Mouse (Mus musculus): Measurements from ENCODE around the gene Sdhc. TPM values are rescaled to one million over a fixed set of nuclear protein-coding genes. Genes with fewer than 3 reads are reported as not detected.
A peak's percentile ranks its signal among the peaks of the same experiment; 100 is the strongest.

Gene Sdhc
- 140 and 155 TPM in 2 replicates for polyA plus RNA-seq (2016; fragmentation: Nextera tagmentation; extraction: Ambion mirVana)

- ATAC-seq = peak; percentile 96
- peak within 1 kb of the TSS; percentile 90 for H3K9ac ChIP-seq
- 1% methylated on average over 34 of the region's 34 CpGs for WGBS (ENCODE audit: insufficient replicate concordance)
- H3K27me3 ChIP-seq (replicated peaks) = peaks cover 10% of the 10 kb centered on the region; the same call in 1 of the 2 replicates
- peak within 1 kb of the TSS; percentile 98 for H3K4me3 ChIP-seq
- H3K27ac ChIP-seq = peak within 1 kb of the TSS; percentile 84
- H3K9me3 ChIP-seq (replicated peaks) = no peaks in the 10 kb centered on the region
- peak within 1 kb of the TSS; percentile 87 for H3K4me2 ChIP-seq
- peaks cover 32% of the 10 kb centered on the region for H3K4me1 ChIP-seq
- peaks cover 16% of the 10 kb centered on the region for H3K36me3 ChIP-seq
Observed at GRCm38 (mm10) chr1:171149974-171150760, at the start of gene Sdhc, which contains the start of gene Mpz. Gene Sdhc (minus strand): TSS chr1:171150603. Gene Mpz (plus strand): TSS chr1:171150711.

DNA sequence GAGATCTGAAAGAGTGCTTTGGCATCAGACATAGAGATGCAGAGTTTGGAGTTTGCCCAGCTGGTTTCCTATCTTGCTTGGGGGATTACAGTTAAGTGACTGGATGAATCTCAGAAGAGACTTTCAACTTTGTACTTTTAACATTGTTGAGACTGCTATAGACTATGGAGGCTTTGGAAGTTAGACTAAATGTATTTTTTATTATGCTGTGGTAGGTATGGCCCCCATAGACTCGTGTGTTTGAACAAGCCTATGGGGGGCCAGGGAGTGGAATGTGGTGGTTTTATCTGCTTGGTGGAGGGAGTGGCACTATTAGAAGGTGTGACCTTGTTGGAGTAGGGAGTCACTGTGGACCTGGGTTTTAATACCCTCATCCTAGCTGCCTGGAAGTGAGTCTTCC lies 49.1 kb upstream of the Sdhc start:
- Histone ChIP-seq H3K36me3 (no peaks in the 10 kb centered on the region), H3K4me3 (no peak overlapping the region), H3K4me2 (no peak overlapping the region), H3K4me1 (peaks cover 11% of the 10 kb centered on the region; the same call in 1 of the 2 replicates), H3K27ac (no peak overlapping the region), H3K9ac (no peak overlapping the region), H3K27me3 (replicated peaks) (peaks cover 50% of the 10 kb centered on the region), H3K9me3 (replicated peaks) (no peaks in the 10 kb centered on the region)
- WGBS (ENCODE audit: insufficient replicate concordance) = 25% methylated on average over 1 of the region's 1 CpGs
- ATAC-seq = no peak

DNA sequence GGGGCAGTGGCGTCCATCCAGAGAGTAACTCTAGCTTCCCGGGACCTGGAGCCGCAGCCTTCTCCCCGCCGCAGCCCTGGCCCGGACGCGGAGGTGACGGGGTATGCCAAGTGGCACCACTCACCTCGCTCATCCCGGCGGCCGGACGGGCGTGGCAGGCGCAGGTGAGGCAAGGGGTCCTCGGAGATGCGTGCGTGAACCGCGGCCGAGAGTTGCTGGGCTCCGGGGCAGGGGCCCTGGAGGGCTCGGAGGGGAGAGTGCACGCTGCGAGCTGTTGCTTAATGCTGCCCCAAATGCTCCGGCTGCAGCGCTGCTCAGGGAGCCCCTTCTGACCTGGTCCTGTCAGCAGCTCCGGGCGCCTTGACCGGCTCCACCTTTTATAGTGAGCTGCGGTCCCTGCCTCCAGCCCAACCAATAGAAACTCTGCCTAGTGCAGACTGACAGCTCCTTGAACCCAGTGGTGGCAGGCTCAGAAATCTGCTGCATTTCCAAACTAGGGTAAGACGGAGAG lies 45.5 kb upstream of the Sdhc start, which contains the start of gene Pcp4l1:
TSS of gene Pcp4l1 (minus strand) at position 382 of the 511 bp plus-strand sequence.
- Histone ChIP-seq H3K4me2 (peak within 1 kb of the TSS; percentile 68), H3K9me3 (replicated peaks) (no peaks in the 10 kb centered on the region), H3K27ac (no peak within 1 kb of the TSS), H3K4me3 (peak within 1 kb of the TSS; percentile 48), H3K4me1 (peaks cover 25% of the 10 kb centered on the region), H3K36me3 (no peaks in the 10 kb centered on the region), H3K27me3 (replicated peaks) (peaks cover 82% of the 10 kb centered on the region), H3K9ac (no peak within 1 kb of the TSS; the same call in 1 of the 2 replicates)
- peak; percentile 77 for ATAC-seq
- 3% methylated on average over 33 of the region's 33 CpGs for WGBS (ENCODE audit: insufficient replicate concordance)

DNA sequence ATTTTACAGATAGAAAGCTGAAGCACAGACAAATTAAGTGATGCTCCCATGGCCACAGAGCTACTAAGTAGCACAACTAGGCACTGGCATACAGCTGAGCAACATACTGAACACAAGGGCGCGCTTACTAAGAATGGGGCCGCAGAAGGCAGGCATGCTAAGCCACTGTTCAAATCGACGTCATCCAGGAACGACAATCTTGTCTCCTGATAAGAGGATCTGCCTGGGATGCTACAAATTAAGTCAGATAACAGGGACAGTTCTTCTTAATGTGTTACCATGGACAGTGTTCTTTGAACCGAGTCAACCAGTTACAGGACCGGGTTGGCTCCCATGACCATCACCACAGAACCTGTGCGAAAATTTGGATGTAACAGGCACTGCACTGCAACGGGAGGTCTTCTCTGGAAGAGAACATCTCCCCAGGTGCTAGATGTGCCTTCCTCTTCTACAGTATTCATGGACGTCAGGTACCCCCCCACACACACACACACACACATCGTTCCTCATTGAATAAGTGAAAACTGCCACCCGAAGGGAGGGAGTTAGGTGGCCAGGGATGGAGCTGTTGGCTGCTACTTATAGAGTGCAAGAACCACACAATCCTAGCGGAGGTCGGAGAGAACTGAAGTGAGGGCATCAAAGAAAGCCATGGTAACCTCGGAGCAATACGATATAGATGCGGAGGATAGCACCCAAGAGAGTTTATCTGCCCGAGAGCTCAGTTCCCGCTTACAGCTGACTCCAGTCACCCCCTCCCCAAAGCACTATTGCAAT lies 44.8 kb upstream of the Sdhc start:
- Histone ChIP-seq H3K27ac (no peak overlapping the region), H3K9ac (no peak overlapping the region), H3K4me1 (peaks cover 25% of the 10 kb centered on the region), H3K4me3 (peak overlapping the region; percentile 48), H3K36me3 (no peaks in the 10 kb centered on the region), H3K9me3 (replicated peaks) (no peaks in the 10 kb centered on the region), H3K27me3 (replicated peaks) (peaks cover 89% of the 10 kb centered on the region), H3K4me2 (peak overlapping the region; percentile 68)
- no peak for ATAC-seq
- 8% methylated on average over 20 of the region's 20 CpGs for WGBS (ENCODE audit: insufficient replicate concordance)

DNA sequence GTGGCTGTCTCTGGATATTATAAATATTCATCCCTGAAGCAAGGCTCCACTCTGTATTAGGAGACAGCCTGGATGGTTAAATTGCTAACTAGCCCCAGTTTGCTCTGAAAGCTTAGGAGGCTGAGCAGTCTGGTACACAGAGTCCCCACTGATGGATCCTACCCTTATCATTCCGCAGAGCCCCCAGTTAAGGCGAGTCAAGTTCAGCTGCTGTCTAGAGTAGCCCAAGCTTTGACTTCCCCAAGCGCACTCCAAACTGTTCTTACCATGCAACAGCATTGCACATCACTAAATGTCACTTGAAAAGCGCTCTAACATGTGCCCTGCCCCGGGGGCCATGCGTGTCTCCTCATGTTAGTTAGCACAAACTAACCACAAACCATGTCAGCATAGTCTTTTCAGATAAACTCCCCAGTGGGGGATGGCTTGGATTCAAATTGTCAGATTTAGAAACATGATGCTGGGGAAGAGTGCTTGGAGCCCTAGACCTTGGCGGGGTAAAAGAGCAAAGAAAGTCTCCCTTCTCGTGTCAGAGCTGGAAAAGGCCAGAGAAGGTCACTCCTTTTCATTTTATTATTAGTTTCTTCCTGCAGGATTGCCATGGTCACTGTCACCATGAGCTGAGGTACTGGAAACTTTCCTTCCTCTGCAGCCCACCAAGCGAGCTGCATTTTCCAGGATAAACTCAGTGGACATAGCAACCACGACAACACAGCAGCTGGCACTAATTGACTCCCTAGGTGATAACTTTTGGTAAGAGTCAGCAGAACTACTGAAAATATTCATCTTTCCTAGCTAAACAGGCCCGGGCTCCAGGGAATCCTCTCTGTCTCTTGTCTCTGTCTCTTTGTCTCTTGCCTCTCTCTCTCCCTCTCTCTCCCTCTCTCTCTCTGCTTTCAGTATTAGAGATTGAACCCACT lies 43.8 kb upstream of the Sdhc start:
- Histone ChIP-seq H3K4me3 (no peak overlapping the region), H3K27me3 (replicated peaks) (peaks cover 97% of the 10 kb centered on the region), H3K4me2 (no peak overlapping the region; the same call in 1 of the 2 replicates), H3K36me3 (no peaks in the 10 kb centered on the region), H3K27ac (no peak overlapping the region), H3K4me1 (peaks cover 31% of the 10 kb centered on the region), H3K9me3 (replicated peaks) (no peaks in the 10 kb centered on the region), H3K9ac (no peak overlapping the region)
- no peak for ATAC-seq
- WGBS (ENCODE audit: insufficient replicate concordance) = 25% methylated on average over 11 of the region's 11 CpGs

DNA sequence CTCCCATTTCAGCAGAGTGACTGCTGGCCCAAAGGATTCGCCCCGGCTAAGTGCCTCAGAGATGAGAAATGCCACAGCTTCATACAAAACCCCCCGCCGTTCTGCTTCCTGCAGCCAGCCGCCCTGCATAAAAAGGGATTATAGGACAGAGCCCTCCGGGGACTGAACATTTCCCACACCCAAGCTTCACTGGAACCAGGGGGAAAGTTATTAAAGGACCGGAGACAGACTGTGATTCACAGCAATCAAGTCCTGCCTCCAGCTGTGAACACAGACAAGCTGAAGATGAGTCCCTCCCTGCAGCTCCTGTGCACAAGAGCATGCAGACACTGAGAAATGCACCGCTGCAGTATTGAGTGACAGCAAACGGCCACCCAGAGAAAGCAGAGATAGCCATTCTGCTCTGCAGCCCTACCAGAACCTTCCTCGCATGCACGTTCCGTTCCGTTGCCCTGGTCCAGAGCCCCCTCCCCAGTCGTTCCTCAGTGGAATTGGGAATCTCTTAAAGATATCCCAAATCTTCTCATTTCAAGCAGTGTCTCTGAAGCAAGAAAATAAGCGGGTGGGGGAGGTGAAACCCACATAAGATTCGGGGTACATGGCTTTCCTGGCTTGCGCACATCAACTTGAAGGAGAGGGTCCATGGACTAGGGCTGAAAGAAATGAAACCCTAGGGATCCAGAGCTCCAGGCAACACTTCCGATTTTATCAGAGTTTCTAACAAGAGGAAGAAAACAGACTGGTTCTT lies 42.9 kb upstream of the Sdhc start:
- H3K4me2 ChIP-seq = peak overlapping the region; percentile 24
- peaks cover 36% of the 10 kb centered on the region for H3K4me1 ChIP-seq
- H3K9ac ChIP-seq = no peak overlapping the region

GRCm38 (mm10) chr1:171192283-171192682 lies 41.9 kb upstream of the Sdhc start:
- Histone ChIP-seq H3K27ac (no peak overlapping the region), H3K4me2 (no peak overlapping the region), H3K9me3 (replicated peaks) (no peaks in the 10 kb centered on the region), H3K27me3 (replicated peaks) (peaks cover 87% of the 10 kb centered on the region), H3K4me1 (peaks cover 36% of the 10 kb centered on the region), H3K36me3 (no peaks in the 10 kb centered on the region), H3K4me3 (no peak overlapping the region), H3K9ac (no peak overlapping the region)
- ATAC-seq = no peak
- 39% methylated on average over 10 of the region's 10 CpGs for WGBS (ENCODE audit: insufficient replicate concordance)

More for the DNA sequence above, 42.9 kb upstream of the Sdhc start:
- ATAC-seq = no peak
- Histone ChIP-seq H3K27ac (no peak overlapping the region), H3K9me3 (replicated peaks) (no peaks in the 10 kb centered on the region), H3K36me3 (no peaks in the 10 kb centered on the region), H3K27me3 (replicated peaks) (peaks cover 90% of the 10 kb centered on the region), H3K4me3 (no peak overlapping the region)
- 9% methylated on average over 18 of the region's 18 CpGs for WGBS (ENCODE audit: insufficient replicate concordance)

DNA sequence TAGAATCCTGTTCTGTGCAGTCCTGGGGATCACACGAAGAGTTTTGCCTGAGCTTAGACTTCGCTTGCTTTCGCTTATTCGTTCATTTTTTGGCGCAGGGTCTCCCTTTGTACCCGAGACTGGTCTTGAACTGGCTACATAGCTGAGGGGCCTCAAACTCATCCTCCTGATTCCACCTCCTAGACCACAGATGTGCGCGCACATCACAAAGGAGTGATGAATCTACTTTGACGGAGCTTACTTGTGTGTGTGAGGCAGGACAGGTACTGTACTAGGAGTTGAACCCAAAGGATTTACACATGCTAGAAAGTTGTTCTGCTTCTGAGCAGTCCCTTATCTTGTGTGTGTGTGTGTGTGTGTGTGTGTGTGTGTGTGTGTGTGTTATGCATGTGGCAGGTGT lies 40.4 kb upstream of the Sdhc start:
- 84% methylated on average over 9 of the region's 9 CpGs for WGBS (ENCODE audit: insufficient replicate concordance)
- no peak for ATAC-seq
- no peak overlapping the region for H3K4me3 ChIP-seq
- peaks cover 79% of the 10 kb centered on the region for H3K27me3 ChIP-seq (replicated peaks)
- no peak overlapping the region for H3K4me2 ChIP-seq
- H3K9me3 ChIP-seq (replicated peaks) = no peaks in the 10 kb centered on the region
- no peak overlapping the region for H3K27ac ChIP-seq
- H3K36me3 ChIP-seq = no peaks in the 10 kb centered on the region
- H3K9ac ChIP-seq = no peak overlapping the region
- H3K4me1 ChIP-seq = peaks cover 34% of the 10 kb centered on the region

DNA sequence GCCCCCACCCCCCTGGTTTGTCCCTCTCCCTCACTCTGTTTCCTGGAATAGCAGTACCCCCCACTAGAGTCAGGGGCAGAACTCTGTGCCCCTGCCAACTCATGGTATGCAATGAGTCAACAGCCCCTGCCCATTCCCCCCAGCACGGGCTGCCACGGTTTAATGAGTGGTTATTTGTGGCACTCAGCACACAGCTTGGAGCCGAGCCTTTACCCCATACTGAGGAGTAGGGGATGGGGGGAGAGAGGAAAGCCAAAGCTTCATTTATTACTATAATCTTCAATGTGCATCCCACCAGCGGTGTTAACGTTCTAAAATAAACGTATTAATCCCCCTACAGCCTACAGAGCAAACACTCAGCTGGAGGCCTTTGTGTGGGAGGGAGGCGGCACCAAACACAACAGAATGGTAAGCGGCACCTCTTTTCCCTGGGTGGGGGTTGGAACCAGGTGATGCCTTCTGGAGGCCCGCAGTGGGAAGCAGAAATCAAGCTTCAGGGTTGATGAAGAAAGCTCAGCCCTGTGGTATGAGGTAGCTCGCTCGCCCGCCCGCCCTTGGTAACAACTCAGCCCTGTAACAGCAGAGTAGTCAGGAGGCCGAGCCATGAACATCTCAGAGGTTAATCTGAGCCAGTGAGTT lies 39.2 kb upstream of the Sdhc start:
- Histone ChIP-seq H3K4me3 (no peak overlapping the region), H3K27me3 (replicated peaks) (peaks cover 66% of the 10 kb centered on the region), H3K27ac (no peak overlapping the region), H3K36me3 (no peaks in the 10 kb centered on the region), H3K4me2 (no peak overlapping the region), H3K9me3 (replicated peaks) (no peaks in the 10 kb centered on the region), H3K9ac (no peak overlapping the region), H3K4me1 (peaks cover 27% of the 10 kb centered on the region)
- WGBS (ENCODE audit: insufficient replicate concordance) = 61% methylated on average over 14 of the region's 14 CpGs
- ATAC-seq = no peak

DNA sequence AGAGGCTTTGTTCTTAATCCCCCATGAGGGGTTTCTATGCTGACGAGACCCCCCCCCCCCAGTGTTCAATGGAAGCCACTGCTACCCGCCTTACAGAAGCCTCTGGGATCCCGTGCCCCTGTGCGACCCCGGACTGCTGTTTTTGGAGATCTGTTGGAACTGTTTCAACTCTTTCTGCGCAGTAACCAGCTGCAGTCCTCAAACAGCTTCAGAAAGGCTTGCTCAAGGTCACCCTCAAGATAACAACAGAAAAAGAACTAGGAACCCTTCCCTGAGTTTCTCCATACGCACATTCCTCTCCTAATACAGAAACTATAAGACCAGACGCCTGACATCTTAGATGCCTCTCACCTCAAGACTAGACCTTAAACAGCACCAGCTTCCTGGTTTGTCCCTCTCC lies 38.6 kb upstream of the Sdhc start:
- Histone ChIP-seq H3K36me3 (no peaks in the 10 kb centered on the region), H3K4me2 (no peak overlapping the region), H3K4me1 (peaks cover 23% of the 10 kb centered on the region), H3K9me3 (replicated peaks) (no peaks in the 10 kb centered on the region), H3K27ac (no peak overlapping the region), H3K27me3 (replicated peaks) (peaks cover 61% of the 10 kb centered on the region), H3K9ac (no peak overlapping the region), H3K4me3 (no peak overlapping the region)
- no peak for ATAC-seq
- WGBS (ENCODE audit: insufficient replicate concordance) = 53% methylated on average over 8 of the region's 8 CpGs
